Mouse (Mus musculus): ENCODE measurements around the gene Nrbp1. TPM values are rescaled to one million over a fixed set of nuclear protein-coding genes. Genes with fewer than 3 reads are reported as not detected.
A peak's percentile ranks its signal among the peaks of the same experiment; 100 is the strongest.
"Not testable (repeated sequence)": the region's sequence is repeated elsewhere in the genome, so short reads cannot be mapped to it uniquely, and the experiment has no call there.

Gene Nrbp1
- polyA plus RNA-seq, 1 experiment, result 301 TPM

DNA sequence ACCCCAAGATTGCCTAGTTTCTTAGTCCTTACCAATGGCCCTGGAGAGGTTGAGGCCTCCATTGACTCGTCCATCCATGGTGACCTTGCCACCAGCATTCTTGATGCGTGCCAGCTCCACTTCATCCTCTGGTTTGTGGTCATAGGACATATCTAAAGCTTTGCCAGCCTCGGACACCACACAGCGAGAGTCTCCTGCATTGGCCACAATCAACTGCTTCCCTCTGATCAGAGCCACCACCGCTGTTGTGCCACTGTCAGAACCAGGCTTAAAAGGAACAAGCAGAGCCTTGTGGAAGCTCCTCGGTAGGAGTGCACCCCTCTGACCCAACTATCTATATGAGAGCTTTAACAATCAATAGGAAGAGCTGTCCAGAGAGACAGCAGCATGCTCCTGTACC is 36.2 kb upstream of the Nrbp1 start:
- 96% methylated on average over 6 of the region's 6 CpGs for WGBS

DNA sequence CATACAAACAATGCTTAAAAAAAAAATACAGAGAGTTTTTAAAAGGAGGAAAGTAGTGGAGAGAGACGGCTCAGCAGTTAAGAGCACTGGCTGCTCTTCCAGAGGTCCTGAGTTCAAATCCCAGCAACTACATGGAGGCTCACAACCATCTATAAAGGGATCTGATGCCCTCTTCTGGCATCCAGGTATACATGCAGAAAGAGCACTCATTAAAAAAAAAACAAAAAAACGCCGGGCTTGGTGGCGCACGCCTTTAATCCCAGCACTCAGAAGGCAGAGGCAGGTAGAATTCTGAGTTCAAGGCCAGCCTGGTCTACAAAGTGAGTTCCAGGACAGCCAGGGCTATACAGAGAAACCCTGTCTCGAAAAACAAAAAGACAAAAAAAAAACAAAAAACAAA is 24.1 kb upstream of the Nrbp1 start:
- H3K27me3 ChIP-seq (ENCODE audit: control insufficient read depth, insufficient read depth, low read length); H3K4me3 ChIP-seq (ENCODE audit: control insufficient read depth, insufficient read depth, low read length); H3K27ac ChIP-seq (ENCODE audit: control insufficient read depth, insufficient read depth, low read length); H3K36me3 ChIP-seq (ENCODE audit: control insufficient read depth, insufficient read depth, low read length); H3K4me1 ChIP-seq (replicated peaks; ENCODE audit: control insufficient read depth, insufficient read depth, low read length); DNase-seq: not testable (repeated sequence)
- 88% methylated on average over 6 of the region's 6 CpGs for WGBS

More for the DNA sequence above, 36.2 kb upstream of the Nrbp1 start:
- H3K27me3 ChIP-seq (ENCODE audit: control insufficient read depth, insufficient read depth, low read length), result no peaks in the 10 kb centered on the region
- TF ChIP-seq POLR2A (IDR thresholded peaks at IDR 0.05; ENCODE audit: control insufficient read depth, extremely low read depth, insufficient read depth, low read length, poor library complexity) (no peak), CTCF (IDR thresholded peaks at IDR 0.05; ENCODE audit: borderline replicate concordance, control insufficient read depth, extremely low read depth, insufficient read depth, low read length, poor library complexity) (no peak)
- DNase-seq, result no peak
- H3K4me1 ChIP-seq (replicated peaks; ENCODE audit: control insufficient read depth, insufficient read depth, low read length), result peaks cover 13% of the 10 kb centered on the region
- no peak overlapping the region for H3K4me3 ChIP-seq (ENCODE audit: control insufficient read depth, insufficient read depth, low read length)
- peaks cover 50% of the 10 kb centered on the region for H3K36me3 ChIP-seq (ENCODE audit: control insufficient read depth, insufficient read depth, low read length)
- H3K27ac ChIP-seq (ENCODE audit: control insufficient read depth, insufficient read depth, low read length), result no peak overlapping the region

DNA sequence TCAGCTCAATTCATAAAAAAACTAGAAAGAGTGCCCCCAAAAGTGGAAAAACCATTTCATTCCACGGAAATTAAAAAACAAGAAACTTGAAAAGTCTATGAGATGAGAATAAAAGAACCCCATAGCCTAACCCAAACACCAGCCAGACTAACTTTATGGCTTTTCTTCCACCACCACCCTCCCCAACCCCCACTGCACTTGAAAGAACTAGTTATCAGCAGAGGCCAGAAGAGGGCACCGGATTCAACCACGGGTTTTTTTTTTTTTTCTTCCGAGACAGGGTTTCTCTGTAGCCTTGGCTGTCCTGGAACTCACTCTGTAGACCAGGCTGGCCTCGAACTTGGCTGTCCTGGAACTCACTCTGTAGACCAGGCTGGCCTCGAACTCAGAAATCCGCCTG is 22.4 kb upstream of the Nrbp1 start:
- no peaks in the 10 kb centered on the region for H3K36me3 ChIP-seq (ENCODE audit: control insufficient read depth, insufficient read depth, low read length)
- H3K4me3 ChIP-seq (ENCODE audit: control insufficient read depth, insufficient read depth, low read length), result no peak overlapping the region
- H3K27me3 ChIP-seq (ENCODE audit: control insufficient read depth, insufficient read depth, low read length), result no peaks in the 10 kb centered on the region
- H3K4me1 ChIP-seq (replicated peaks; ENCODE audit: control insufficient read depth, insufficient read depth, low read length), result peaks cover 9% of the 10 kb centered on the region
- DNase-seq, result no peak
- no peak for TF ChIP-seq POLR2A (IDR thresholded peaks at IDR 0.05; ENCODE audit: control insufficient read depth, extremely low read depth, insufficient read depth, low read length, poor library complexity)
- no peak for TF ChIP-seq CTCF (IDR thresholded peaks at IDR 0.05; ENCODE audit: borderline replicate concordance, control insufficient read depth, extremely low read depth, insufficient read depth, low read length, poor library complexity)
- no peak overlapping the region for H3K27ac ChIP-seq (ENCODE audit: control insufficient read depth, insufficient read depth, low read length)
- WGBS, result 33% methylated on average over 7 of the region's 7 CpGs

DNA sequence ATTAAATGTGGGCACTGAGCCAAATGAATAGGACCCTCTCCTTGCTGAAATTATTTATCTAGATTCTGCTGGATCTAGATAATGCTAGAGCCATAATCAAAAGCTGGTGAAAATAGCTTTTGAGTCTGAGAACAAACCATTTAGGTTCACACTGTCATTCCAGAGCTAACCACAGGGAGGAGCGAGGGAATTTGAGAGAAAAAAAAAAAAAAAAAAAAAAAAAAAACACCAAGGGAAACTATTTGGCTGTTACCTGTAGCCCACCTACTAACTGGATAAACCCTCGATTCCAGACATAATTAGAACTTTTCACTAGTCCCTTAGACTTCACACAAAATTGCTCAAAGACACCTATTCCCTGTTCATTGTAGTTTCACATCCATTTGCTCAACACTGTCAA is 21.6 kb upstream of the Nrbp1 start:
- no peak overlapping the region for H3K27ac ChIP-seq (ENCODE audit: control insufficient read depth, insufficient read depth, low read length)
- WGBS, result 1% methylated on average over 2 of the region's 2 CpGs
- H3K36me3 ChIP-seq (ENCODE audit: control insufficient read depth, insufficient read depth, low read length), result no peaks in the 10 kb centered on the region
- TF ChIP-seq CTCF (IDR thresholded peaks at IDR 0.05; ENCODE audit: borderline replicate concordance, control insufficient read depth, extremely low read depth, insufficient read depth, low read length, poor library complexity) (no peak), POLR2A (IDR thresholded peaks at IDR 0.05; ENCODE audit: control insufficient read depth, extremely low read depth, insufficient read depth, low read length, poor library complexity) (no peak)
- no peak overlapping the region for H3K4me3 ChIP-seq (ENCODE audit: control insufficient read depth, insufficient read depth, low read length)
- H3K27me3 ChIP-seq (ENCODE audit: control insufficient read depth, insufficient read depth, low read length), result no peaks in the 10 kb centered on the region
- no peak for DNase-seq
- peaks cover 9% of the 10 kb centered on the region for H3K4me1 ChIP-seq (replicated peaks; ENCODE audit: control insufficient read depth, insufficient read depth, low read length)

DNA sequence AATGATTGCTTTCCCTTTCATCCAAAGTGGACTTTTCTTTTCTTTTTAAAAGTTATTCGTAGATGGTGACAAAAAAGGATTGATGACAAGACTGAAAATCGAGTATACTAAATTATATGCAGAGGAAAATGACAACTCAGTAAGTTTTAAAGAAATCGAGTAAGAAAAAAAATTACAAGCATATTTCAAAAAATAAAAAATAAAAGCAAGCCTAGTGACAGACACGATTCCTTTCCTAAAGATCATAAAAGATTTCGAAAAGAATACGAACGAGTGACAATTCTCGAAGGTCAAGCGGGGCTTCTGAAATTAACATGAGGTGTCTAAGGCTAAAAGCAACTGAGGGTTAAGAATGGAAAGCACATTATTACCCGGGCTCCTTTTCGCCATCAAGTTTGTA is 21.2 kb upstream of the Nrbp1 start:
- WGBS, result 2% methylated on average over 11 of the region's 11 CpGs
- Histone ChIP-seq H3K27me3 (ENCODE audit: control insufficient read depth, insufficient read depth, low read length) (no peaks in the 10 kb centered on the region), H3K36me3 (ENCODE audit: control insufficient read depth, insufficient read depth, low read length) (no peaks in the 10 kb centered on the region), H3K4me1 (replicated peaks; ENCODE audit: control insufficient read depth, insufficient read depth, low read length) (peaks cover 9% of the 10 kb centered on the region), H3K4me3 (ENCODE audit: control insufficient read depth, insufficient read depth, low read length) (peak overlapping the region; percentile 81), H3K27ac (ENCODE audit: control insufficient read depth, insufficient read depth, low read length) (no peak overlapping the region)
- no peak for DNase-seq
- TF ChIP-seq CTCF (IDR thresholded peaks at IDR 0.05; ENCODE audit: borderline replicate concordance, control insufficient read depth, extremely low read depth, insufficient read depth, low read length, poor library complexity) (no peak), POLR2A (IDR thresholded peaks at IDR 0.05; ENCODE audit: control insufficient read depth, extremely low read depth, insufficient read depth, low read length, poor library complexity) (no peak)

- TF ChIP-seq CTCF (IDR thresholded peaks at IDR 0.05; ENCODE audit: borderline replicate concordance, control insufficient read depth, extremely low read depth, insufficient read depth, low read length, poor library complexity) (peak; percentile 12; the same call in 1 of the 2 replicates), POLR2A (IDR thresholded peaks at IDR 0.05; ENCODE audit: control insufficient read depth, extremely low read depth, insufficient read depth, low read length, poor library complexity) (no peak)
- DNase-seq, result no peak
- peak overlapping the region; percentile 81 for H3K4me3 ChIP-seq (ENCODE audit: control insufficient read depth, insufficient read depth, low read length)
- H3K27me3 ChIP-seq (ENCODE audit: control insufficient read depth, insufficient read depth, low read length), result no peaks in the 10 kb centered on the region
- no peaks in the 10 kb centered on the region for H3K36me3 ChIP-seq (ENCODE audit: control insufficient read depth, insufficient read depth, low read length)
- H3K27ac ChIP-seq (ENCODE audit: control insufficient read depth, insufficient read depth, low read length), result peak overlapping the region; percentile 37
- H3K4me1 ChIP-seq (replicated peaks; ENCODE audit: control insufficient read depth, insufficient read depth, low read length), result peaks cover 9% of the 10 kb centered on the region
- WGBS, result 0% methylated on average over 40 of the region's 40 CpGs
Observed at GRCm38 (mm10) chr5:31219911-31220447, 20.7 kb upstream of the Nrbp1 start.

All from thymus, adult 2 months (tissue).